Mouse (Mus musculus): ENCODE measurements at regions not wholly inside any gene's neighbourhood (a gene's known extent, or its start where the extent isn't known, plus 50 kb on each side); places are given as distances from the start of the nearest gene placed in this dataset.
A peak's percentile ranks its signal among the peaks of the same experiment; 100 is the strongest.

DNA sequence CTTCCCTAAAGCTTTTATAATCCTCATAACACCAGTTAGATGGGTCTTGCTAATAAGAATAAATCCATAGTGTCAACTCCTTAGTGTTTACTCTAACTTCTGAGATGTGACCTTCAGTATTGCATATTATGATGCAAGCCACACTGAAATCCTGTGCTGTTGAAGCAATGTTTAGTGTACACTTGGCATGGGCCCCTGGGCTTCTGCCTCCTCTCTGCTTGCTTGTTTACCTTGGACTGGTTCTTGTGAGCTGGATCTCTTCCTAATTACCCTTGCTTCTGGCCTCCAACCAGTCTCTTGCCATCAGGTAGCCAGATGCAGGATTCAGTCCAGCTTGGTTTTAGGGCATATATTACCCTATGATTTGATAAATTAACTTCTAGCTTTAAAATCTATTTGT is 57.0 kb downstream of the Rgs2 start:
- no peak for DNase-seq (ENCODE audit: low spot score in 2 of 2)

DNA sequence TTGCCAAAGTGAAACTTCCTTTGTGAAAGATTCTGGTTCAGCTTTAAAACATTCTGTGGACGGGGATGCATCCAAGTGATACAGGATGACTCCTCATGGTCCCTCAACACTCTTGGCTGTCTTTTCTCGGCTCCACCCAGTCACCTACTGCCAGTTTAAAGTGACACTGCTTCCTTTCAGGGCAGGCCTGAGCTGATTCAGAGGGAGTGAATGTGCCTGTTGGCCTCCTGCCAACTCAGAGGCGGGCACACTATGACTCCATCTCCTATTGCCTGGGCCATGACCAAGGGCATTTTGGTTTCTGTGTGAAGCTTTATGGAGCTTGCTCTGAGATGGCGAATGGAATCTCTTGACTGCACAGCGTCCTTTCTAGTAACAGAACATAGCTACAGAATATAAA is 62.5 kb downstream of the Rgs2 start:
- DNase-seq (ENCODE audit: low spot score in 2 of 2): peak; percentile 59 to 63

DNA sequence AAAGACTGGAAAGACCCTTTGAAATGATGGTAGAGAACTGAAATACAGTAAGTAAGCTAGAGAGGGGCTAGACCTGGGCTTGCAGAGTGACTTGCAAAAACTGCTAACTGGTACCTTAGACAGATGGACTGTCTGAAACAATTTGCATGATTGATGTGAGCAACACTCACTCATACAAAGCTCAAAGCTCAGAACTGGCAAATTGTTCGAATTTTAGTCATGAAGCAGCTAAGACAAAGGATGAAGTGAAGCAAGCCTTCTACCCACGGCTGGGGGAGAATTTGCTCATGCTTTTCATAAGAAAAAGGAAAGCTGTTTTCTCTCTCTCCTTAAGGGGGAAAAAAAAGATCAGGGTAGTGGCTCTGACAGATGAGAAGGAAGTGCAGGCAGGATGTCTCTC is 64.5 kb downstream of the Rgs2 start:
- no peak for DNase-seq (ENCODE audit: low spot score in 2 of 2)

DNA sequence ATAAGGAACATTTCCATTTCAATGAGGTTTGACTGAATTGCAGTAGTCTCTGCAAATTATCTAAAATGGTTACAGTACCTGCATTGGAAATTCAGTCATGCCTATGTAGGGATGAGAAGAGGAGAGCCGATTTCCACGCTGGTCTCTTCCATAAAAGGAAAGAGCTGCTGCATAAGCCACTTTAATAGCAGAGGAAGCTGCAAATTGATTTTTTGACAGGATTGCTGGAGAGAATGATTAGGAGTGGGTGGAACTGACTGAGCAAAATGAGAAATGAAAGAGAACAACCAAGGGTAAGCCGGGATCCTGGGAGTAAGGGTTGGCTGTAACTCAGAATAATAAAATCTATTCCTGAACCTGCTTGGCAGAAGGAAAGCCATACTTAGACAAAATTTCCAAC is 65.4 kb downstream of the Rgs2 start:
- DNase-seq (ENCODE audit: low spot score in 2 of 2): peak; percentile 22 to 37

DNA sequence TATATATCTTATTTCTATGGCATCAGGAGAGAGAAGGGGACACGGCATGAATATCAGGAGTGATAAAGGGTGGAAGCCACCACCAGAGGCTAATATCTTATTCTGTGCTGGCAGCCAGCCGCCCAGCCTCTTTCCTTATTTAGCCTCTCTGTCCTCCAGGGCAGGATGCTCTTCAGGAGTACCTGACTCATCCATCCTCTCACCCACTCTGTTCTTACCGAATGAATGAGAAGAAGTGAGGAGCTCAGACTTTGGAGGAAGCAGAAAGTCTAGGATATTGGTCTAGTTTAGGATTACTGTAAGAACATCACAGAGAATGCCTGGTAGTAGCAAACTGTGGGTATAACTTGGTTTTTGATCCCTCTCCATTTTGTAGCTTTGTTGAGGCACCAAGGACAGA is 73.2 kb downstream of the Rgs2 start:
- DNase-seq (ENCODE audit: low spot score in 2 of 2): no peak

DNA sequence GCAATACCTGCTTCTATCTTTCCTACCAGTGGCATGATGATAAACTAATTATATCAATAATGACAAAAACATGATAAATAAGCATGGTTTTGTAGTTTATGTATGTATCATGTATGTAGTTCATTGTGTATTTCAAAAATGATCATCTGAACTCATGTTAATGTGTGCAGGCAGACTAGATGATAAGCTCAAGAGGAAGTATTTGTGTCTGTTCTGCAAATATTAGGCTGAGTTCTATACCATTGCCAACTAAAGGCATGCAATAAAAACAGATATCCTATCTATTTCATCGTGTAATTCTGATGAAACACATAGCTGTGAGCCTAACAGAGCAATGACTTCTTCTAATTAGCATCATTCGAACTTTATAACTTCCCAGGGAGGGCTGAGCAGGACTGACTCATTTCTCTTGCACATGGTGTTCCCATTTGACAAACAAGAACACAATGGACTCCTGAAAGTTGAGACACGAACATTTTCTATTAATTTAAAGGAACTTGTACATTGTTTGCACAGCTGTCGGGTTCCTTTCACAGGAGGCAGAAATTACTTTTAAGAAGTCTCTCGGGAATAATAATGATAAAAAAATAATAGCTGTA is 74.3 kb downstream of the Rgs2 start:
- no peak for DNase-seq (ENCODE audit: low spot score in 2 of 2)

DNA sequence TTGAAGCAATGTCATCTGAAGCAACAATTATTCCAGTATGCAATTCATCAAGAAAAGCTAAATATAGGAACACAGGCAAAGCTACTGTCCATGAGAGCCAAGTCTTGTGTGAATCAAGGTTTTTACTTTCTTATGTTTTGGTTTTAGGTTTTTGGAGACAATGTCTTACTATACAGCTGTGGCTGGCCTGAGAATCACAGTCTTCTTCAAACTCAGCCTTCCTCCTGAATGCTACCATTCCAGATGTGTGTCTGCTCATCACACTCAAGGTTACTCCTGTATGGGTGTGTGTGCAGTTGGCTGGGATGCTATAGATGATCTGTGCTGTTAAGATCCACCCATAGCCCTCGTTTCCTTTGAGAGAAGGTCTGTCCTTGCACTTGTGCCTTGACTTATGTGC is 81.5 kb downstream of the Rgs2 start:
- DNase-seq (ENCODE audit: low spot score in 2 of 2): no peak

DNA sequence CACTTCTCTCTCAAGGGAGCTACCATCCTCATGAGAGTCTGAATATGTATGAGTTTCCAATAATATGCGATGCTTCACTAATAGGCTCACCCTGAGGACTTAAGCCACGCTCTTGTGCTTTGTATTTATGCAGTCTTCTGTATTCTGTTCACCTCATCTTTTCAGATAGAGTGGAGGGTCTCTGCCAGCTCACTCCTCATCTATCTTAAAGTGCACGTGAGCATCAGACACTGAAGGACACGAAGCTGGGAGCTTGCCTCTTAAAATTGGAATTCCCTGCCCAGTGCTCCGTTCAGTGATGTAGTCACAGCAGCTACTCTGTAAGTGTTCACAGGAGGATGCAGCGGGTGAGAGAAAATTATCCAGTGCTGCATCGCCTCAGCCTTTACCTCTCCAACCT is 83.7 kb downstream of the Rgs2 start:
- DNase-seq (ENCODE audit: low spot score in 2 of 2): no peak

DNA sequence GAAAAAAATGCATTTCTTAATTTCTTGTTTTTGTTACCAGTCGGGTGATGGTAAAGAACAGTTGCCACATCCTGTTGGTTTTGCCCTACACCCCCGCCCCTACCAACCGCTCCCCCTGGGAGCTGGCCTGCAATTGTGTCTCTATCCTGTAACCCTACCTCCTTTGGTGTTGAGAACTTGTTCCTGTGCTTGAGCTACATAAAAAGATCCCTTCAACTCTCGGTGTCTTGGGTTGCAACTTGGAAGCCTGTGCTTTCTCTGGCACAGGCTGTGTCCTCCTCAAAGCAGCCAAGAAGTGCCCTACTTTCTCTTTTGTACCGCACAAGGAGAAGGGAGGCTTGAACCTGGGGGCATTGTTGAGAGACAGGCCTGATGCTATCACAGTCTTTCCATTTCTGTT is 85.0 kb downstream of the Rgs2 start:
- peak in 1 of 2 experiments; percentile 28 for DNase-seq (ENCODE audit: low spot score in 2 of 2)

DNA sequence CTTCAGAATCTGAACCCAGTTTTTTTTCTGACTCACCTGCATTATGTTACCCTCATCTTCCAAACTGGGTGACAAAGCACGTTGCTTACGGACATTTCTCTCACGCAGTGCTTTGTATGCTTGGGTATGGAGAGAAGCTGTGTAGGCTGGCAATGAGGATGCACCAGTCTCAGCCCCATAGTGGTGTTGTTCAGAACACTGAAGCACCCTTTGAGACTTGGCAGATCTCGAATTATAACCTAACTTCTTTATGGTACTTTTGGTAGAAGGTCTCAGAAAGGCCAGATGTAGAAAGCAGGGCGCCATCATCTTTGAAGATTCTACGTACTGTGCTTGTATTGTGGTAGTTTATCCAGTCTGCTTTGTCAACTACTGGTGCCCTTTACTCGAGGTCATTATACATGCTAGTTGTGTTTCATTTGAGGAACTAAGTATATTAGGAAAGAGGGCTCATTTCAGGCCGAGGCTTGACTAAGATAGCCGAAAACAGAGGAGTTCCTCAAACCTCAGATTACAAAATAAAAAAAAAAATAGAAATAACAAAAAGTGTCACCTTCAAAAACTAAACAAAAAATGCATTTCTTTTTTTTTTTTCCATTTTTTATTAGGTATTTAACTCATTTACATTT is 85.7 kb downstream of the Rgs2 start:
- DNase-seq (ENCODE audit: low spot score in 2 of 2): no peak

DNA sequence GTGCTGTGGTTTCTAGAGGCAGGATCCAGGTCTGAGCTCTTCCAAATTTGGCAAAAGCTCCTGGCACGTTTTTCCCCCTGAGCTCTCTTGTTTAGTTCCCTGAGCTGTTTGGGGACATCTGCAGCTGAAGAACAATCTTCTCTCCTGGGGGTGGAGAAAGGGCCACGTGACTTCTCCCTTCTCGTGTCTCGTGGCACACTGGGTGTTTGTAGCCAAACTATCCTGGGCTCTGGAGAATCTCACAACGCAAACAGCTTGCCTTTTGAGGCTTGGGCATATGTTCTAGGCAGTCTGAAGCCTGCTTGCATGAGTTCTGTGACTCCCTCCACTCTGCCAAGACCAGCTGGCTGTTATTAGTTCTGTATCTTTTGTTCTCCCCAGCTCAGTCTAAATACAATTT is 86.3 kb downstream of the Rgs2 start:
- DNase-seq (ENCODE audit: low spot score in 2 of 2): peak; percentile 71 to 82

DNA sequence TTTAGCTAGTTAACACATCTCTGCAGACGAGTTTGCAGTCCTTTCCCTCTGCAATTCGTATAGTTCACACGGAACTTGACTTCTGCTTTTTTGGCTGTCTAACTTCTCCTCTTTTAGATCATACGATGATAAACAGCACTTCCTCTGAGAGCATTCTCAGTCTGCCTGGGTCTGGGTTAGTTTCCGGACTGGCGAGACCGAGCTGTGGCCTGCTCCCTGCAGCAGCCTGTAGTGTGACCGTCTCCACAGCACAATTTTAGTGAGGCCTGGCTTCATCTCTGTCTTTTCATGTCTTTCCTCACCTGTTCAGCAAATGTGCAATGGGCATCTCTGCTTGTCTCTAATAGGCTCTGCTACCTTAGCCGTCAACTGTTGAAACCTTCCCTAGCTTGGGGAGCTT is 87.4 kb downstream of the Rgs2 start:
- peak; percentile 44 to 47 for DNase-seq (ENCODE audit: low spot score in 2 of 2)

DNA sequence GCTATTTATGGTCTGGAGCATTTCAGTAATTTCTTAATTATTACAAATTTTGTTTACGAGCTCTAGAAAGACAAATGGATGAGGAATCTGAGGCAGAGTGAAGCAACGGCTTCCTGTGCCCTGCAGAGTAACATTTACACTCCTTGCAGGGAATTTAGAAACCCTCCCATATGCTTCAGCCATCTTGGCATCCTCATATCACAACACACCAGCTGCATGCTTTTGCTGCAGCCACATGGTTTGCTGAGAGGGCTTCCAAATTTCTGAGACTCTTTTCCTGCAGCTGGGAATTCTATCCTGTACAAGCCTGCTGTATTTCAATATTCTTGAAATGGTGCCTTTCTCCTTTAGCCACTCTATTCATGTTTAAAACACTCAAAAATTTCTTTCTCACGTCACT is 91.4 kb downstream of the Rgs2 start:
- no peak for DNase-seq (ENCODE audit: low spot score in 2 of 2)

DNA sequence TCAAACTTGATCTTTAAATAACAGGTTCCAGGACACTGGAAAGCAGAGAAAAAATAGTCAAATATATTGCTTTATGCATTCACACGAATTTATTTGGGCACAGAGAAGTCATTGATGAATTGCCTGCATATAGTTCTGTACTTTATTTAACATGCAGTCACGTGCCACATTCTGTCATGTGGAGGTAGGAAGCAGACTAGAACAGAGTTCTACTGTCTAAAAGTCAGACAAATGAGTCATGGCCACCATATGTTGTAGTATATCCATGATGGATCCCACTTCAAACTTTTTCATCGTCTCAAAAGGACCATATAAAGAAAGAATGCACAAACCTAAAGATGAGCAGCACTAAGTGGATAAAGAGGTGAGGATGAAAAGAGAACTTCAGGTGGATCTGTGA is 92.7 kb downstream of the Rgs2 start:
- DNase-seq (ENCODE audit: low spot score in 2 of 2): no peak

DNA sequence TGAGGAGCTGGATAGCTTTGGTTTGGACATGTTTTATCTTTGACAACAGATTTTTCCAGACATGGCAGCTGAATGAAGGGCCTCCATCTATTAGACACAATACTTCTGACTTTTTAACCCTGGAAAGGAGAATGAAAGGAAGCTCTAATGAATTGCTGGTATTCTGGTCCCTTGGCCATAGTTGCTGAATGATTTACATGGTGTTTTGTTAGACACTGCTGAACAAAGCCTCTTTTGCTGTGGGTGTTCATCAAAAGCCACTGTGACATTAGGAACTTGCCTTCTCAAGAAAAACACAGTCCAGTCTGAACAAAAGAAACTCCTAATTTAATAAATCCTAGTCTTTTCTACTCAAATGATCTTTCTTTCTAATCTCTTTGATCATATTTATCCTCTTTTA is 93.4 kb downstream of the Rgs2 start:
- no peak for DNase-seq (ENCODE audit: low spot score in 2 of 2)

DNA sequence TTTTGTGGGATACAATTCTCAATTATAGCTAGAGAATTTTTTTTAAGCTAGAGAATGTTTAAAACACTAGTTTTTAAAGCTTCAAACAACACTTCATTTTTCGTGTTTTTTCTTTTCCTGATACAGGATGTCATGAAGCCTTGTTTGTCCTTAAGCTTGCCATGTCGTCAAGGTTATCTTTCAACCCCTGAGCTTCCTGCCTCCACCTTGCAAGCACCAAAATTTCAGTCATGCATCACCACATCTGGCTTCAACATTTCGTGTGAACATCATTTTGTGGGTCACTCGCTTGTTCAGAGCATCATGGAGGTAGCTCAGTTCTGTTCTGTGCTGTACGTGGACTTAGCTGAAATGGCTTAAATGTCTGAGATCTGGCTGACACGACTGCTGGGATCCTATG is 96.6 kb downstream of the Rgs2 start:
- no peak for DNase-seq (ENCODE audit: low spot score in 2 of 2)

DNA sequence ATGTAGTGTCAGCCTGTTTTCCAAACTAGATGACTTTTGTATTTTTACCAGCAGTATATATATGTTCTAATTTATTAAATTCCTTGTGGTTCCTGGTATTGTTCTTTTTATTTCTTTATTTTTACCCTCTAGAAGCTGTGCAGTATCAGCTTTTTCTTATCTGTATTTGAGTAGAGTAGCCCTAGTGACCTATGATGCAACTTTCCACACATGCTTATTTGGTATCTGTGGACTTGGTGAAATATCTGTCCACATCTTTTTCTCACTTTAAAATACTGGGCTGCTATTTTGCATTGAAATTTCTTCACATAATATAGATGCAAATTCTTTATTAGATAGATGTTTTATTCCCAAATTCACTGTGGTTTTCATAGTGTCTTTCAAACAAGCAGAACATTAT is 97.1 kb downstream of the Rgs2 start:
- DNase-seq (ENCODE audit: low spot score in 2 of 2): no peak

DNA sequence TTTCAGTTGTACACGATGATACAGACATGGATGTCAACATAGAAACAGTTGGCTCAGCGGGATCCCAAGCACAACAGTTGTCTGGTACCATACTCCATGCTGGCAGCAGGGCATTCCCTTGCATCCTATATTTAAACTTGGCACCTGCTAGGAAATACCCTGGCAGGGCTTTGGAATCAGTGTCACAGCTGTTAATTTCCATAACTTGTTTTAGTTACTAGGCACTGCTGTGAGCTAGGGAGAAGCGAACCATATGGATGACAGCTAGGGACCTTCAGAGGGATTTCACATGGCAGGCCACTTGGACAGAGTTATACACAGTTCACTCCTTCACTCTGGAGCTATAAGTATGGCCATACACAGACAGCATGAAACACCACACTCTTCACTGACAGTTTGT is 100.0 kb downstream of the Rgs2 start:
- DNase-seq (ENCODE audit: low spot score in 2 of 2): peak; percentile 60 to 87

DNA sequence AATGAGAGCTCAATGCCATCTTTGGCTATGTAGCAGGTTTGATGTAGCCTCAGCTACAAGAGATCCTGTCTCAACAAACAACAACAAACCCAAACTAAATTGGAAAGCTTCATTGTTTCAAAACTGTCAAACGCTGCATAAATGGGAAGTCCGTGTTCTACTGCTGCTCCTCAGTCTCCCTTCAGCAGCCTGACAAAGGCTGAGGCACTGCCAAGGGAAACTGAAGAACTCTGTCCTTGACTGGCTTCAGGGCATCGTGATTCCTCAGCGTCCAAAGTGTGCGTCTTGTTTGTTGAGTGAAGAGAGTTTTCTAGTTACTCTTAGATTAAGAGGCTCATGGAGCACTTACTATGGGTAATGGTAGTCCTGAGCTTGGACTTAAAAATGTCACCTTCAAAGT is 100.7 kb downstream of the Rgs2 start:
- no peak for DNase-seq (ENCODE audit: low spot score in 2 of 2)

DNA sequence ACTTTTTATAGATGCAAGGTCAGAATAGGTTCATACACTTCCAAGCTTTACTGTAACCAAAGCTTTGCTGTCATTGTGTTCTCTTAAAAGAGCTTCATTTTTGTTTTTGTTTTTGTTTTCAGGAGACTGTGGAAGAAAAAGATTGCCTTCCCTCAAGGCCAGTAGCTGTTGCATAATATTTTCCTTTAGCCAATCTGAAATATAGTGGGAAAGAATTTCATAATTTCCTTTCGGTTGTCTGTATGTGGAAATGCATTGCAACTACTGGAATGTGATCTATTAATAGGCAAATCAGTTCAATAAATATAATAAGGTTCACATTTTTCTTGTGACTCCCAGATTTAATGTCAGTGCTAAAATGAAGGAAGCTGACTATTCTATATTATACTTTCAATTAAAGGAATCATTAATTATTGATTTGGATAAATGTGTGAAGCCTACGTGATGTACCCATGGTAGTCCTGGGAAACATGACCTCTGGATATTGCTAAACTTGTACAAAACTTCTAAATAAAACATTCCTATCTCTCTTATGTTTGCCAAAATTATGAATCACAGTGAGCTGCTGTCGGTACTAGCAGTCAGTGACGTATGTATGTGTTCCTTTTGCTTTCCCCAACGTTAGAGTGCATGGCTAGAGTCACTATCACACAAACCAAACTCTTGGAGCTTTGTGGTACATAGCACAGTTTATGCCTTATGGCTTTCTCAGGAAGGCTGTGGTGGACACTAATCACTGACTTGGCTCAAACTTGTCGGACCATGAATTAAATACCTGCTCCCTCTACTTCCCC is 102.6 kb downstream of the Rgs2 start:
- no peak for DNase-seq (ENCODE audit: low spot score in 2 of 2)

DNA sequence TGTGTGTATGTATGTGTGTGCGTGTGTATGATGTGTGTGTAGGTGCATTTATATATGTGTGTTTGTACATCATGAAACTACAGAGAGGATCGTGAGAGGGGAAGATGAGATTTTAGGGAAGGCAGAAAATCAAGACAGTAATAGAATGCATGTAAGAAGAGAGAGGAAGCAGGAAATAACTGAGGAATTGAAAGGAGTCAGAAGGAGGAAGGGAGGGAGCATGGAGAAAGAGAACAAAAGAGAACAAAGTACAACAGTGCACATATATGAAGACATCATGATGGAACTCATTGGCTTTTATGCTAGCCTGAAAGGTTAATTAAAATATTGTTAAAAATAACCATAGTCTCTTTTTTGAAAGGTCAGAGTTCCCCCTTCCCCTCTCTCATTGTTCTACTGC is 111.4 kb downstream of the Uchl5 start:
- DNase-seq (ENCODE audit: low spot score in 2 of 2): no peak

DNA sequence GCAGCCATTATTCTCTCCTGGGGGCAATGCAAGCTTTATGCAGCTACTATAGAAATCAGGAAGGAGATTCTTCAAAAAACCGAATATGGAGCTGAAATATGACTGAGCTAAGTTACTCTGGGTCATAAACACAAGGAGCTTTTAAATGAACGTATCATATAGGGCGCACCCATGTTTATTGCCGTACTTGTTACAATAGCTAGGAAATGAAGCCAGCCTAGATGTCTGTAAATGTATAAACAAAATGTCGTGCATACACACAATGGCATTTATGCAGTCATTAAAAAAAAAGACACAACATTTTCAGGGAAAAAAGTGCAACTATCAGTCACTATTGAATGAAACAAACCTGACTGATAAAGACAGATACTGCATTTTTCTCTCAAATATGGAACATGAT is 111.0 kb downstream of the Uchl5 start:
- no peak for DNase-seq (ENCODE audit: low spot score in 2 of 2)

DNA sequence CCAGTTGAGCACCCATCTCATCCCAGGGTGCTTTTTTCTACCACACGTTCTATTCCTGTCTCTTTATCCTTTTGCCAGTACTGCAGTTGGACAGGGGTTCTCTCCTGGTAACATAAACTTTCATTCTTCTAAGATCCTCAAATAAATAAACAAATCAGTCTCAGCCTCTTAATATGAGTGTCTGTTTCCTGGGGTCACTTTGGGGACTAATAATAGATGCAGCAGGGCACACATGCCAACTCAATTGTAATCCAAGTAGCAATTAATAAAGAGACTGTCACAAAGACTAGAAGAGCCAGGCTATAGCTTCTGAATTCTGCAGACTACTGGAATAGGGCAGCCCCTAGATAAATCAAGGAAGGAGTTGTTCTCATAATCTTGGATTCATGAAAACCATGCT is 108.9 kb downstream of the Uchl5 start:
- no peak for DNase-seq (ENCODE audit: low spot score in 2 of 2)

Measured in right cerebral cortex, postnatal 10 days (tissue).